Mouse (Mus musculus) testis, adult 2 months (tissue): ENCODE results near the gene St3gal3. TPM values are rescaled to one million over a fixed set of nuclear protein-coding genes. Genes with fewer than 3 reads are reported as not detected.
A peak's percentile ranks its signal among the peaks of the same experiment; 100 is the strongest.

Experiments
- H3K27ac ChIP-seq: fragments of 200-500 bp; 2 replicates; pipeline ENCODE4 v1.5.1; 2012; ENCODE audit warnings: low read depth, low read length; ENCODE audit not compliant: control insufficient read depth, insufficient read depth
- H3K27me3 ChIP-seq: fragments of 200-500 bp; 2 replicates; pipeline ENCODE4 v1.6.1; 2012; ENCODE audit warnings: mild to moderate bottlenecking, low read length, moderate library complexity; ENCODE audit not compliant: control insufficient read depth, insufficient read depth
- H3K36me3 ChIP-seq: fragments of 200-500 bp; 2 replicates; pipeline ENCODE4 v1.6.1; 2012; ENCODE audit warnings: mild to moderate bottlenecking, low read length; ENCODE audit not compliant: control insufficient read depth, insufficient read depth
- H3K4me1 ChIP-seq: fragments of 200-500 bp; 2 replicates; pipeline ENCODE4 v1.6.1; 2012; ENCODE audit warnings: low read length; ENCODE audit not compliant: control insufficient read depth, insufficient read depth
- H3K4me3 ChIP-seq: fragments of 200-500 bp; 2 replicates; pipeline ENCODE4 v1.5.1; 2012; ENCODE audit warnings: low read depth, mild to moderate bottlenecking, low read length, moderate library complexity, mixed read lengths; ENCODE audit not compliant: control insufficient read depth
- CTCF ChIP-seq: fragments of 200-500 bp; IDR thresholded peaks from 2 replicates; pipeline ENCODE4 v1.5.1; 2012; ENCODE audit warnings: low read depth, mild to moderate bottlenecking, inconsistent platforms, low read length, moderate library complexity; ENCODE audit not compliant: control insufficient read depth, insufficient read depth, insufficient replicate concordance
- POLR2A ChIP-seq: fragments of 200-500 bp; IDR thresholded peaks from 2 replicates; pipeline ENCODE4 v1.6.1; 2012; ENCODE audit warnings: low read depth, mild to moderate bottlenecking, inconsistent platforms, low read length, moderate library complexity; ENCODE audit not compliant: control insufficient read depth
- polyA plus RNA-seq: library from polyadenylated mRNA; depleted of rRNA; stranded (reverse); fragments of >200 nt; gene quantifications from 2 replicates; pipeline ENCODE4 v1.2.3, GENCODE M21; 2012

St3gal3 gene
- polyA plus RNA-seq, 1 experiment: 3.4 TPM

DNA sequence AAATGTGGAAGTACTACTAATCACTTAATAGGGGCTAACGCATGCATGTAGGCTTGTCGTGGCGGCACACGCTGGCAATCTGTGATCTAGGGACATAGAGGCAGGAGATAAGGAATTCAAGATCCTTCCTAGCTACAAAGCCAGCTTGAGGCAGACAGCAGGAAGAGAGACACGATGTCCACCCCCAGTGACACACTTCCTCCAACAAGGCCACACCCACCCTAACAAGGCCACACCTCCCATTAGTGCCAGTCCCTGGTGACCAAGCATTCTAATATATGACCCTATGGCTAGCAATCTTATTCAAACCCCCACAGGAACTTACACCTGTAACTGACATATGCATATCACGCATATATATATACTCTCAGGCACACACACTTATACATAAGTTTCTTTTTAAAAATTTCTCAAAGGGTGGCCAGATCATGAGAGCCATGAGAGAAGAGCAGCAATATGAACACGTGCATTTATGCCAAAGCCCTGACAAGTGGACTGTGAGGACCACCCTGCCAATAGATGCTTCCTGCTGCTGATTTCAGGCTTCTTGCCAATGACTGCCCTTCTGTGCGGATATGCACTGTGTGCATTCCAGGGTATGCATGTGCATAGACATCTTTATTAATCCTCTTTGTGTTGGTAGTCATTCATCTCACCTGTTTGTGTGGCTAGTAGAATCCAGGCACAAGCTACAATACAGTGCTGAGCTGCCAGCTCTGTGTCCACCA, 34.9 kb downstream of the St3gal3 start:
- no peaks in the 10 kb centered on the region for H3K4me1 ChIP-seq
- H3K27ac ChIP-seq: no peak overlapping the region
- H3K27me3 ChIP-seq: no peaks in the 10 kb centered on the region
- H3K36me3 ChIP-seq: no peaks in the 10 kb centered on the region
- H3K4me3 ChIP-seq: no peak overlapping the region
- no peak for TF ChIP-seq CTCF
- no peak for TF ChIP-seq POLR2A

DNA sequence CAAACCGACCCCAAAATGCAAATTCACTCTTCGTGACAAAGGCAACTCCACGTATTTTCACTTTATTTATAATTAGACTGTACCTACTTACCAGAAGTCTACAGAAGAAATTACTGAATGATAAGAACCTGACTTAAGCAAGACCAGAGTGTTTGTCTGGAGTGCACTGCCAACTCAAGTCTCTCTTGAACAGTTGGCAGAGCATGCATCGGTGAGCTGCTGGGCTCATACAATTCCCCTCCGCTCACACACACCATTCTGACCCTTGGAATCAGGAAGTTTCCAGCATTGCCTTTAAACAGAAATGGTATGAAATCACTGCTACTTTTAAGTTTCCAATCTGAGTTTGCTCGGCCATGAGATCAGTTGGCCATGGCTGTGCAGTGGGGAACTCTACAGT, 36.1 kb downstream of the St3gal3 start:
- Histone ChIP-seq H3K27ac (no peak overlapping the region), H3K27me3 (no peaks in the 10 kb centered on the region), H3K36me3 (no peaks in the 10 kb centered on the region), H3K4me3 (no peak overlapping the region), H3K4me1 (no peaks in the 10 kb centered on the region)
- TF ChIP-seq POLR2A: no peak
- TF ChIP-seq CTCF: no peak

DNA sequence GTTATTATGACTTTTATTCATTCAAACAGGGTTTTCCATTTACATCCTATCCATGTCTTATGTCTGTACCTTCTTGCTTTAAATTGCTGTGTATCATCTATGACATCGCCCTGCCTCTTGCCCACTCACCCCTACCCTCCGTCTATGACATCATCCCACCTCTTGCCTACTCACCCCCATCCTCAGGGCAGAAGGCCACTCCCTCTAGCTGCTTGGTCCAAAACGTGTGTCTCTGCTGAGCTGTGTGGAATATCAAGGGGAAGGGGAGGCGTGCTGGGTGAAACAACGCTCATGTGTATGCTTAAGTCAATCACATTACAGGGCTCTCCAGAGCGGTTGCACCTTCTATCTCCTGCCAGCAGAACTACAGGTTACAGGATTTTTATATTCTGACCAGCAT, 38.6 kb downstream of the St3gal3 start:
- Histone ChIP-seq H3K36me3 (no peaks in the 10 kb centered on the region), H3K4me3 (peak overlapping the region; percentile 68), H3K27me3 (no peaks in the 10 kb centered on the region), H3K27ac (no peak overlapping the region), H3K4me1 (no peaks in the 10 kb centered on the region)
- TF ChIP-seq POLR2A (peak; percentile 81; the same call in 1 of the 2 replicates), CTCF (no peak)

DNA sequence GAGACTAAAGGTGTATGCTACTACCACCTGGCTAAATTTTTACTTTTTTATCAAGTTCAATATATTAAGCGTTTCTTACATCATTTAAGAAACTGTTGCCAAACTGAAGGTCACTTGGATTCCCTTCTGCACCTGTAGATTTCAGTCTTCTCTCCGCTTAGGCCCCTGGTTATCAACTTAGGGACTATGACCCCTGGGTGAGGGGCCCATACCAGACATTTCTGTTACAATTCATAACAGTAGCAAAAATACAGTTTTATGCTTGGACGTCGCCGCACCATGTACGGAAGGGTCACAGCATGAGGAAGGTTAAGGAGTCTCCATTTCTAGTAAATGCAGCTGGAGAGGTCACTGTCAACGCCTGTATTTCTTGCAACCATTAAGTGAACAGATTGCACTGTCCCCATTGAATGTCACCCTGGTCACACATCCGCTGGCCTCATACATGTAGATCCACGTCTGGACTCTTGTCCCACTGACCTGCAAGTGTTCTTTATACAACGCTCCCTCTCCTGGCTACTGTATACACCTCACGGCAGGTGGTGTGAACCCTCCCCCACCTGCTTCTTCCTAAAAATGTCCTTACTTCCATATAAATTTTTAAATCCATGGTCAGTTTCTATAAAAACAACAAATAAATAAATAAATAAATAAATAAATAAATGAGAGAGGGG, 41.8 kb downstream of the St3gal3 start:
- TF ChIP-seq CTCF (no peak), POLR2A (no peak)
- no peaks in the 10 kb centered on the region for H3K36me3 ChIP-seq
- no peak overlapping the region for H3K27ac ChIP-seq
- H3K27me3 ChIP-seq: no peaks in the 10 kb centered on the region
- no peak overlapping the region for H3K4me3 ChIP-seq
- H3K4me1 ChIP-seq: no peaks in the 10 kb centered on the region

DNA sequence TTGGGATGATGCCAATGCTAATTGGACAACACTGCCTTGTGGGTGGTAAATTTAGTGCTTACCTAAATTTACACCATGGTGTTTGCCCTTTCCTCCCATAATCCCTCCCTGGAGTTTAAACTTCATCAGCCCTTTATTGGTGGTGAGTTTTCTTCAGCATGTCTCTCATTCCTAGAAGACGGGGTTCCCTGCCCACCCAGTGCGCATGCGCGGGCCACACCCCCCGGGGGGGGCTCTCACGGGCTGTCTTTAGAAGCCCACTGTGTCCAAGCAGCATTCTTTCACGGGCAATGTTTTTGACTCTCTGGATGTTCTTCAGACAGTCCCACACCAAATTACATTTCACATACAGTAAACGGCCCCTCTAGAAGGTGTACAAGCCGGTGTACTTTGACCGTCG, 44.3 kb downstream of the St3gal3 start:
- Histone ChIP-seq H3K36me3 (no peaks in the 10 kb centered on the region), H3K4me3 (peak overlapping the region; percentile 47), H3K27ac (no peak overlapping the region), H3K4me1 (no peaks in the 10 kb centered on the region), H3K27me3 (no peaks in the 10 kb centered on the region)
- TF ChIP-seq POLR2A (no peak), CTCF (no peak)

DNA sequence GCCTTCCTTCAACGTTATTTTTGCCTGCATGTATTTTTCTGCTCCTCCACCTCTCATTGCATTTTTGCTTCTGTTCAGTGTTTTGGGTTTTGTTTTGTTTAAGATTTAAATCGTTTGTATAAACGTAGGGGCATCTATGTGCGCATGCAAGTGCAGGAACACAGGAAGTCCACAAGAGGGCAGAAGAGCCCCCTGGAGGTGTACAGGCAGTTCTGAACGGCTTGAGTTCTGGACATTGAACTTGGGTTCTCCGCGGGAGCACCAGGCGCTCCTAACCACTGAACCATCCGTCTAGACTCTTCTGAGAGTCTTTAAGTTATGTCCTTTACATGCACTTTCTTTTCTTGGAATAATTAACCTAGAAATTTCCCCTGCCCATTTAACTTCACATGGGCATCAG, 44.8 kb downstream of the St3gal3 start:
- H3K27me3 ChIP-seq: no peaks in the 10 kb centered on the region

DNA sequence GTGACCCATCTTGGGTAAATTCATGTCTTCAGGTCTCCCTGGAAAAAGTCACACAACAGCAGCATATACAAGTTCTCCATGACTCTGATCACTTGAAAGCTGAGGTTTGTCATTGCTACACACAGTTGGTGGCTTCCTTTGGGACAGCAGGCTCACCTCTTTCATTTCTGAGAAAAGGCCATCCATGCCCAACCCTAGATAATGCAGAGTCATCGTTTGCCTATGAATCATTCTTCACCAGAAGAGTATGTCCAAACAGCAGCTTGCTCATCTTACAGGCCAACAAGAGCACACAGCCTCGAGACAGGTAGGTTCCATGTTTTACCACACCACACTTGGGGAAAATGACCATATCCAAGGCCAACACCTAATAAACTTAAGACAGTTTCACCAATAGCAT, 45.9 kb downstream of the St3gal3 start:
- peak overlapping the region; percentile 77 for H3K4me3 ChIP-seq

More for the DNA sequence above, 44.8 kb downstream of the St3gal3 start:
- H3K4me1 ChIP-seq: no peaks in the 10 kb centered on the region
- H3K27ac ChIP-seq: no peak overlapping the region
- peak; percentile 73; the same call in 1 of the 2 replicates for TF ChIP-seq CTCF
- TF ChIP-seq POLR2A: no peak
- no peaks in the 10 kb centered on the region for H3K36me3 ChIP-seq
- peak overlapping the region; percentile 59 for H3K4me3 ChIP-seq

More for the DNA sequence above, 45.9 kb downstream of the St3gal3 start:
- Histone ChIP-seq H3K27me3 (no peaks in the 10 kb centered on the region), H3K27ac (peak overlapping the region; percentile 9; the same call in 1 of the 2 replicates), H3K4me1 (no peaks in the 10 kb centered on the region), H3K36me3 (no peaks in the 10 kb centered on the region)
- TF ChIP-seq POLR2A (no peak), CTCF (no peak)
